Mouse (Mus musculus) kidney, embryonic 14.5 days (tissue): ENCODE measurements around the gene Slc7a7. TPM values are rescaled to one million over a fixed set of nuclear protein-coding genes. Genes with fewer than 3 reads are reported as not detected.

Experiments used
- ATAC-seq: fragments of 200-750 bp; cut with Nextera tagmentation; 2 replicates; pipeline ENCODE4 v1.8.0; 2017; ENCODE audit warnings: moderate number of reproducible peaks, mild to moderate bottlenecking, moderate TSS enrichment, moderate library complexity; ENCODE audit not compliant: low FRiP score, low TSS enrichment
- H3K27ac ChIP-seq: fragments of 300-500 bp; sonication (generic); 2 replicates; pipeline ENCODE4 v1.5.1; 2014; ENCODE audit warnings: low read depth, mild to moderate bottlenecking, low read length, moderate library complexity, mixed read lengths
- H3K27me3 ChIP-seq: fragments of 300-500 bp; sonication (generic); 2 replicates; pipeline ENCODE4 v1.6.1; 2014; ENCODE audit warnings: mild to moderate bottlenecking, low read length; ENCODE audit not compliant: control insufficient read depth, insufficient read depth
- H3K36me3 ChIP-seq: fragments of 300-500 bp; sonication (generic); 2 replicates; pipeline ENCODE4 v1.6.1; 2014; ENCODE audit warnings: low read length, mixed read lengths; ENCODE audit not compliant: control insufficient read depth, insufficient read depth
- H3K4me1 ChIP-seq: fragments of 300-500 bp; sonication (generic); 2 replicates; pipeline ENCODE4 v1.6.1; 2014; ENCODE audit warnings: low read length, mixed read lengths; ENCODE audit not compliant: control insufficient read depth, insufficient read depth
- H3K4me2 ChIP-seq: fragments of 300-500 bp; sonication (generic); replicated peaks from 2 replicates; pipeline ENCODE4 v1.6.1; 2014; ENCODE audit warnings: low read depth, mild to moderate bottlenecking, low read length
- H3K4me3 ChIP-seq: fragments of 300-500 bp; sonication (generic); 2 replicates; pipeline ENCODE4 v1.5.1; 2014; ENCODE audit warnings: mild to moderate bottlenecking, low read length
- H3K9ac ChIP-seq: fragments of 300-500 bp; sonication (generic); 2 replicates; pipeline ENCODE4 v1.6.1; 2014; ENCODE audit warnings: low read depth, mild to moderate bottlenecking, low read length, moderate library complexity
- H3K9me3 ChIP-seq: fragments of 300-500 bp; sonication (generic); 2 replicates; pipeline ENCODE4 v1.6.1; 2016; ENCODE audit warnings: low read length; ENCODE audit not compliant: control insufficient read depth
- WGBS: fragments of 180-500 bp; shearing (Covaris S2); extraction: QIAGEN DNeasy Blood & Tissue Kit; methylation state at CpG from one replicate; pipeline ENCODE4 v1.1.7; 2014; 5-methylcytosine and 5-hydroxymethylcytosine counted together
- polyA plus RNA-seq: library from polyadenylated mRNA; unstranded; fragments of >200 nt; fragmentation: Nextera tagmentation; extraction: Ambion mirVana; gene quantifications from 2 replicates; pipeline ENCODE4 v1.2.1, GENCODE M21; 2014

Slc7a7 gene
- polyA plus RNA-seq, 1 experiment from 2014 or later: 9.6 TPM

GRCm38 (mm10) chr14:54433941-54434531, 16.5 kb upstream of the Slc7a7 start:
- H3K36me3 ChIP-seq: peaks cover 45% of the 10 kb centered on the region
- ATAC-seq: no peak

GRCm38 (mm10) chr14:54432837-54433830, 15.6 kb upstream of the Slc7a7 start:
- ATAC-seq: peak; percentile 22

More at GRCm38 (mm10) chr14:54433941-54434531, 16.5 kb upstream of the Slc7a7 start:
- WGBS: 40% methylated on average over 12 of the region's 12 CpGs
- H3K4me3 ChIP-seq: peak overlapping the region; percentile 93
- peaks cover 36% of the 10 kb centered on the region for H3K4me1 ChIP-seq
- H3K27ac ChIP-seq: peak overlapping the region; percentile 37; the same call in 1 of the 2 replicates
- H3K9ac ChIP-seq: peak overlapping the region; percentile 99; the same call in 1 of the 2 replicates
- H3K27me3 ChIP-seq: no peaks in the 10 kb centered on the region
- peak overlapping the region; percentile 64 for H3K4me2 ChIP-seq
- no peaks in the 10 kb centered on the region for H3K9me3 ChIP-seq

GRCm38 (mm10) chr14:54432078-54432836, 14.7 kb upstream of the Slc7a7 start:
- peak; percentile 48 for ATAC-seq
- Histone ChIP-seq H3K27me3 (no peaks in the 10 kb centered on the region), H3K9me3 (no peaks in the 10 kb centered on the region), H3K4me1 (peaks cover 40% of the 10 kb centered on the region), H3K36me3 (peaks cover 35% of the 10 kb centered on the region), H3K27ac (peak overlapping the region; percentile 98), H3K4me3 (peak overlapping the region; percentile 93), H3K4me2 (peak overlapping the region; percentile 64), H3K9ac (peak overlapping the region; percentile 99)
- 2% methylated on average over 54 of the region's 54 CpGs for WGBS

More at GRCm38 (mm10) chr14:54432837-54433830, 15.6 kb upstream of the Slc7a7 start:
- peaks cover 42% of the 10 kb centered on the region for H3K36me3 ChIP-seq
- peaks cover 36% of the 10 kb centered on the region for H3K4me1 ChIP-seq
- peak overlapping the region; percentile 93 for H3K4me3 ChIP-seq
- H3K27ac ChIP-seq: peak overlapping the region; percentile 98
- no peaks in the 10 kb centered on the region for H3K9me3 ChIP-seq
- peak overlapping the region; percentile 99 for H3K9ac ChIP-seq
- peak overlapping the region; percentile 64 for H3K4me2 ChIP-seq
- no peaks in the 10 kb centered on the region for H3K27me3 ChIP-seq
- WGBS: 22% methylated on average over 17 of the region's 17 CpGs

GRCm38 (mm10) chr14:54431334-54432077, 13.9 kb upstream of the Slc7a7 start, which contains the start of gene Mmp14:
Mmp14 (plus strand) TSS chr14:54431612.
- Histone ChIP-seq H3K27me3 (no peaks in the 10 kb centered on the region), H3K4me2 (peak within 1 kb of the TSS; percentile 64), H3K4me1 (peaks cover 40% of the 10 kb centered on the region), H3K9ac (peak within 1 kb of the TSS; percentile 99), H3K4me3 (peak within 1 kb of the TSS; percentile 93), H3K36me3 (peaks cover 27% of the 10 kb centered on the region), H3K27ac (peak within 1 kb of the TSS; percentile 98), H3K9me3 (no peaks in the 10 kb centered on the region)
- peak; percentile 54 for ATAC-seq
- WGBS: under 1% methylated on average over 47 of the region's 49 CpGs

GRCm38 (mm10) chr14:54430406-54431145, 13.0 kb upstream of the Slc7a7 start:
- Histone ChIP-seq H3K27ac (peak overlapping the region; percentile 98), H3K4me1 (peaks cover 46% of the 10 kb centered on the region), H3K4me3 (peak overlapping the region; percentile 93), H3K36me3 (peaks cover 18% of the 10 kb centered on the region), H3K27me3 (no peaks in the 10 kb centered on the region), H3K4me2 (peak overlapping the region; percentile 64), H3K9me3 (no peaks in the 10 kb centered on the region), H3K9ac (peak overlapping the region; percentile 99)
- 4% methylated on average over 18 of the region's 18 CpGs for WGBS
- ATAC-seq: no peak

GRCm38 (mm10) chr14:54429332-54430093, 11.9 kb upstream of the Slc7a7 start:
- WGBS: 42% methylated on average over 7 of the region's 7 CpGs
- peak overlapping the region; percentile 99; the same call in 1 of the 2 replicates for H3K9ac ChIP-seq
- H3K27ac ChIP-seq: peak overlapping the region; percentile 98; the same call in 1 of the 2 replicates
- H3K9me3 ChIP-seq: no peaks in the 10 kb centered on the region
- H3K4me3 ChIP-seq: no peak overlapping the region
- peaks cover 16% of the 10 kb centered on the region for H3K36me3 ChIP-seq
- peak overlapping the region; percentile 64; the same call in 1 of the 2 replicates for H3K4me2 ChIP-seq
- H3K27me3 ChIP-seq: no peaks in the 10 kb centered on the region
- peaks cover 45% of the 10 kb centered on the region for H3K4me1 ChIP-seq
- ATAC-seq: no peak

- H3K27me3 ChIP-seq: no peaks in the 10 kb centered on the region
- no peak overlapping the region for H3K4me2 ChIP-seq
- peaks cover 34% of the 10 kb centered on the region for H3K4me1 ChIP-seq
- H3K4me3 ChIP-seq: no peak overlapping the region
- peaks cover 16% of the 10 kb centered on the region for H3K36me3 ChIP-seq
- 92% methylated on average over 5 of the region's 5 CpGs for WGBS
- H3K9me3 ChIP-seq: no peaks in the 10 kb centered on the region
- H3K9ac ChIP-seq: no peak overlapping the region
- H3K27ac ChIP-seq: no peak overlapping the region
- ATAC-seq: no peak
These were observed 10.8 kb upstream of the Slc7a7 start for GRCm38 (mm10) chr14:54428421-54428820.
